Mouse (Mus musculus): ENCODE results near the gene Grtp1.

The Grtp1 gene

DNA sequence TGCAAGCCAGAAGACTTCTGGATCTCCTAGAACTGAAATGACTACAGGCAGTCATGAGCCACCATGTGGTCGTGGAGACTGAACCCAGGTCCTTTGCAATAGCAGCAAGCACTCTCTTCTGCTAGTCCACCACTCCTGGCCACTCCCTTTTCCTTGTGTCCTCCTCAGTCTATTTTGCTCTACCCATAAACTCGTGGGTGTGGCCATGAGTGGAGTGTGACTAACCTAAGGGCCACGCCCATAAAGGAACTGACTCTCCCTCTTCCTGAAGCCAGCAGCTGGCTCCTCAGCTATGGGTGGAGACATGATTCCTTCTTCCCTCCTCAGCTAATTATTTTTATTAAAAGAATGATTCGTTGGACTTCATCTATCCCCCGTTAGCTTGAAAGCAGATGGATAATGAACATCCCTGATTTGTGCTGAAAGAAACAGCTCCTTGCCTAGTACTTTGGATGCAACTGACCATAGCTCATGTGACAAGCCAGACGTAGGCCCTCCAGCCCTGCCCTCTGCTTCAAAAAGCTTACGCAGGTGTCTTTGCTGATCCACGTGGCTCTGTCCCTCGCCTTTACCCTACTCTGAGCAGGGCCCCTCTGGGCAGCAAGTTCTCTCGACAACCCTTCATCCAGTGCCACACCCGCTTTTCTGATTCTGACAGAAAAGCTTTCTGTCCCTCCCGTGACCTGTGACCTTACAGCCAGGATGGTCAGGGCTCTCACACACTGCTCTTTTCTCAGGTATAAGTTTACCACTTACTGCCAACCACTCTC lies 4.1 kb upstream of the Grtp1 start:
- no peak for DNase-seq (ENCODE audit: low read depth)

DNA sequence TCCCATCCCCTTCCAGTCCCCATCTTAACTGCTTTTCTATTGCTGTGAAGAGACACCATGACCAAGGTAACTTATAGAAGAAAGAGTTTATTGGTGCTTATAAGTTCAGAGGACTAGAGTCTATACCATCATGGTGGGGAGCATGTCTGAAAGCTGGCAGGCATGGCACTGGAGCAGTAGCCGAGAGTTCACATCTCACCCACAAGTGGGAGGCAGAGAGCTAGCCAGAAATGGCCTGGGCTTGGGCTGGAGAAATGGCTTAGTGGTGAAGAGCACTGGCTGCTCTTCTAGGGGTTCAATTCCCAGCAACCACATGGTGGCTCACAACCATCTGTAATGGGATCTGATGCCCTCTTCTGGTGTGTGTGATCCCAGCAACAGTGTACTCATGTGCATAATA lies 3.1 kb upstream of the Grtp1 start:
- DNase-seq (ENCODE audit: low read depth): peak; percentile 24

DNA sequence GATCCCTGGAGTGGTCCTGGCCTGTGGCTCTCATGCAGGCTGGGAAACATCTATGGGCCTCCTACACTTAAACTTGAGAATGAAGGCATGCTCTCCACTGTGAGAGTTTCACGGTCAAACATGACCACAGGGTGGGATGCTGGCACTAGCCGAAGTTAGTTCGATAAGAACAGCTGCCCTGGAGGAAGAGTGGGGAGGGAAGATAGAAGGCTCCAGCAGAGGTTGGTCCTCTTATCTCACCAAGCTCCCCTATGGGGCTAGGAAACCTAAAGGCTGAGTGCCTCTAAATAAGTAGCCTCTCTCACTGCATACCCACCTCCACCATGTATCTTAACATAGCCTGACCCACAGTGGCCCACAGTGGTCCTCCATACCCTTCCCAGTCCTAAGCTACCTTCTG lies 2.4 kb upstream of the Grtp1 start:
- DNase-seq (ENCODE audit: low read depth): no peak

DNA sequence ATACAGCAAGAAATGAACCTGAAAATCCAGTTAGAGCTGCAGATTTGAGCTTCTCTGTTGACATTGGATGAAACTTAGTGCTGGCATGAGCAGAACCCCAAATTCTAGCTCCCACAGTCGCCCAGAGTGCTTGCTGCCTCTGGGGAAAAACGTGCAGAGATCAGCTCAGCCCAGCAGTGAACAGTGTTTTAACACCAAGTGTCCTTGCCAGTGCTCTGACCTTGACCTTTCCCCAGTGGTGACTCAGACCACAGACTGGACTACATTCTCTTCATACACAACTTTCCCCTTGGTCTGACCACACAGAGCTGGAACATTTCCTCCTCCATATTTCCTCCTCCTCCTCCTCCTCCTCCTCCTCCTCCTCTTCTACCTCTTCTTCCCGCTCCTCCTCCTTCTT lies 1.6 kb upstream of the Grtp1 start:
- no peak for DNase-seq (ENCODE audit: low read depth)

DNA sequence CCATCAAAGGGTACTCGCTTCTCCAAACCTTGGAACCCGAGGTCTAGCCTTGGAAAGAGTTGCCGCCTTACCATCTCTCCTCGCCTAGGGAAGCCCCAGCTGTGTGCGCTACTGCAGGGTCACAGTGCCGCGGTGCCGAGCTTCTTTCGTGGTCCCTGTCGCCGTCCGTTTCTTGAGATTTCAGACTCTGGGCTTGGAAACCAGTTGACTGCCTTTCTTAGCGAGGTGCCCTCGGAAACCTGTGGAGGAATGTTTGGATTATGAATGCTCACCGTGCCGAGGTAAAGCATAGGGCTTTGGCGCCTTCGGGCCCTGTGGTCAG lies 554 bp upstream of the Grtp1 start:
- DNase-seq (ENCODE audit: low read depth): no peak

DNA sequence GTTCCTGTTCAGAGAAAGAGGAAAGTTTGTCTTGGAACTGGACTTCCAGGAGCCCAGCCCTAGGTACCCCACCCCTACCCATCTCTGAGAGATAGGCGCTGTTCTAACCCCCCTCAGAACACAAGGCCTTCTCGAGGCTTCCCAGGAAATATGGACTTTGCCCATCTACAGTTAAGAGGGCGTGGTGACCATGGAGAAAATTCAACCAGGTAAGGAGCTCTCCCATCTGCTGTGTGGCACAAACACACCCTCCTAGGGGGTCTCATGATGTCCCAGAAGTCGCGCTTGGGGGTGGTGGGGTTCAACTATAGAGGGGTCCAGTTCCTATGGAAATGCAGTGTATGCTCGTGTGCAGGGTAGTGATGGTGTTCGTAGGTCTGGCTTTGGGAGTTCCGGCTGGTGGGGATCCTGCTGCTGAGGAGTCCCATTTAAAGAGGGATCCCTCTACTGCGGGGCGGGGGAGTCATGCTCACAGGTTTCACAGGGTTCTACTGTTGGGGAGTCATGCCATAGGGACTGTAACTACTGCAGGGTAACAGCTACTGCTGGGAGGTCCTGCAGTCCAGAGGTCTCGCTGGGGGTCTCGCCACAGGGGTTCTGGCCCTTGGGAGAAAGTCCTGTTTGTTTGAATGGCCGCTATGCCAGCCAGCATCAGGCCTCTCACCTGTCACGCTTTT lies 897 bp downstream of the Grtp1 start:
- no peak for DNase-seq (ENCODE audit: low read depth)

DNA sequence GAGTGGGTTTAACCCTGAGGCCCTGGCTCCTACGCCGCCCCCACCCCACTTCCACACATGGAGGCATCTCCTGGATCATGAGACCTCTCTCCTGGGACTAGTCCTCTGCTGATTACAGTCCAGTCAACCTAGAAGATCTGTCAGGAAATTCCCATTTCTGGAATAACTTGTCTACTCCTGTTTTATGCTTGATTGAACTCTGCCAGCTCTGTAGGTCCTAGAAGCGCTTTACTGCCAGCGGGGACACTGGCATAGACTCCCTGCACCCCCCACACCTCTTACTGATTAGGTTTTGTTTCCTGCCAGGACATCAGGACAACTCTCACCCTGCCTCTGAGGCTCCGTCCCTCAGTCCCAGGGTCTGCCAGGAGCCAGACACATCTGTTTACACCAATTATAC lies 2.9 kb downstream of the Grtp1 start:
- DNase-seq (ENCODE audit: low read depth): no peak

DNA sequence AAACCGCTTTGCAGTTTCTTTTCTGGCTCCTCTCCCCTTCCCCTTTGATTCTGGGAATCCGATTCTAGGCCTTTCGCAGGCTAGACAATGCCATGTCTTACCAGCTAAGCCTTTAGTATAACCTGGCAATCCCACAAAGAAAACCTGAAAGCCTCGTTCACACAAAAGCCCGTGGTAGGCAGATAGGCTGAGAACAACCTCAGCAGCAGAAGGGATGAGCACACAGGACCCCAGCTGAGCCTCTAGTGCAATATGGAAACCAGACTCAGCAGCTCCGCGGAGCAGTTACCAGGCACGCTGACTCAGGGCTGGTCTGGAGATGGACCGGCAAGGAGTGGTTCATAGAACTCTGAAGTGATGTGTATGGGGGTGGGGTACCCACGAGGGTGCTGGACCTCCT lies 5.6 kb downstream of the Grtp1 start:
- DNase-seq (ENCODE audit: low read depth): no peak

DNA sequence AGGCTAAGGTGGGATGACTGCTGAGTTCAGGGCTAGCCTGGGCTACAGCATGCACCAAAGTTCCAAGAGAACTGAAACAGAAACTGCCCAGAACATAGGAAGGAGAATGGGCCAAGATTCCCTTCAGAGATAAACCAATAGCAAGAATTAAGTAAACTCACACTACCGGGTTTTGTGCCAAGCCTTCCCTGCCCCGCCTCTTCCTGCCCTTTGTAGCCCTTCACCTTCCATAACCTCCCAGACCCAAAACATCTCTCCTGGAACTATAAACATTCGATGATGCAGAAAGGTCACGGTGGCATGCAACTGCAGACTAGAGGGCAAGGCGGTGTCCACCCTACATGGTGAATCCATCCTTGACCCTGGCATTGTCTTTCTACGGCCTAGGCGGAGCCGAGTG lies 10.2 kb downstream of the Grtp1 start:
- no peak for DNase-seq (ENCODE audit: low read depth)

DNA sequence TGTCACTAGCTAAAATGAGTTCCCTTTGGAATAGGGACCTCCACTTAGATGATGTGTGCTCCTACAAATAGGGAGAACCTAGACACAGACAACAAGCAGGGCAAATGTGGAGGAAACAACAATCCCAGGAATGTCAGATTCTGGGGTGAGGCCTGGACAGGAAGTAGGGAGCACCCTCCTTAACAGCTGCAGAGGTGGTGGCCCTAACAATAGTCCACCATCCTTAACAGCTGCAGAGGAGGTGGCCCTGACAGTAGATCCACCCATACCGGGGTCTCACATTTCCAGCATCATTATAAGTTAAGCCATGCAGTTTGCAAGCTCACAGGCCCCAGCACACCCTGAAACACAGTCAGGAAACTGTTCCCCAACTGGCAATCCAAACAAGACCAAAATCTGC lies 11.6 kb downstream of the Grtp1 start:
- no peak for DNase-seq (ENCODE audit: low read depth)

DNA sequence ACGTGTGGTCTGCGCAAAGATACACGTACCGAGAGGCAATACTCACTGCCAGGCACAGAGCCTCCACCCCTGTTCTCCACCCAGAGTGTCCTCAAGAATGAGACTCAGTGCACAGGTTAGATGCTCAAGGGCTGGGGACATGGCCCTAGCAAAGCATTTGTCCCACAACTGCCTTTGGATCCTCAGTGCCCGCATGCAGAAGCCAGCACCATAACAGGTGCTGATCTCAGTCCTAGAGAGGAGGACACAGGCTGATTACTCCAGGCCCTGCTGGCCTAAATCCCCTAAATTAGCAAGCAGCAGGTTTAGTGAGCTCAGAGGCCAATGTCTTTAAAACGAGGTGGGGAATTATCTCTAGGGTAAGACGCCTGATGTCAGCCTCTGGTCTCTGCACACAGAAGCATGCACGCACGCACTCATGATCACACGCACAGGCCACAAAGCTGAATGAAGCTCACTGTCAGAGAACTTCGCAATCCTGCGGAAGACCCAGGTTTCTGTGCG lies 12.3 kb downstream of the Grtp1 start:
- DNase-seq (ENCODE audit: low read depth): no peak

DNA sequence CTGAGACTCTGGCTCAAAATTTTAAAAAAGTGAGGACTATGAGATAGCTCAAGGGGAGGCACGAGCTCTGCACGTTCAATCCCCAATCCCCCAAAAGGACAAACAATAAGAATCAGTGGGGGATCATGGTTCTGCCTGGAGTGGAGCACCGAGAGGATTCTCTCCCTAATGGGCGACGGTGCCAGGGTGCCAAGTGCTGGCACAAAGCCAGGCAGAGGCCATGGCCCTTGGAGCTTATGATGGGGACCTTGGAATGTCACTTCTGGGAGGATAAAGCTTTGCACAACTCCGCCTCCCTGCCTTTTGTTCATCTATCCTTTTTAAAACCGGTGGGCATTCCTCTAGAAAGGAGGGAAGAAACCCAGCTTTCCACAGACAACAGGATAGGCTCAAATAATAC lies 12.8 kb downstream of the Grtp1 start:
- no peak for DNase-seq (ENCODE audit: low read depth)

DNA sequence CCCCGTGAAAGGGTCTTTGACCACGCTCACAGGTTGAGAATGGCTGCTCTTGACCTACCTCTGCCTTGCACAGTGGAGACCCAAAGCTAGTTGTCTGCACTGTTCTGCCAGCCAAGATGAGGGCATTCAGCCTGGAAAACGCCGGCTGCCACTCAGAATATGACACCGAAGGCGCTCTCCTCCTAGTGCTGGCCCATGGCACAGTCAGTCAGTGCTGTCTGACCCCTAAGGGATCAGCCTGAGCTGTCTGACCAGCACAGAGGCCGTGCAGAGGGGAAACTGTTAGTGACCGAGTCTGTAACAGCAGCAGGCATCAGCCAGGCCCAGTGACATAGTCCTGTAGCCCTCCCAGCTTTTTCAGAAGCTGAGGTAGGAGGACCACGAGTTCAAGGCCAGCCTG lies 13.2 kb downstream of the Grtp1 start:
- DNase-seq (ENCODE audit: low read depth): no peak

DNA sequence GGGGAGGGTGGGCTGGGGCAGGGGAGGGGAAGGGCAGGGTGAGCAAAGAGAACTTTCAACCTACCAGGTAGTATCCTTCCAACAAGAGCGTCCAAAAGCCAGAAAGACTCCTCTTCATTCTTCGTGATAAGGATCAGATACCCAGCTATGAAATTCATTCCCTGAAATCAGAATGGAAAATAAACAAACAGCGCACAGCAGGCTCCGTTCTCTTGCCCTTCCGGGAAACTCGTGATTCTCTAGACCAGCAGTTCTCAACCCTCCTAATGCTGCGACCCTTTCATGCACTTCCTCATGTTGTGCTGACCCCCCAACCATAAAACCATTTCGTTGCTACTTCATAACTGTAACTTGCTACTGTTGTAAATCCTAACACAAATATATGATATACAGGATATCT lies 13.6 kb downstream of the Grtp1 start:
- no peak for DNase-seq (ENCODE audit: low read depth)

DNA sequence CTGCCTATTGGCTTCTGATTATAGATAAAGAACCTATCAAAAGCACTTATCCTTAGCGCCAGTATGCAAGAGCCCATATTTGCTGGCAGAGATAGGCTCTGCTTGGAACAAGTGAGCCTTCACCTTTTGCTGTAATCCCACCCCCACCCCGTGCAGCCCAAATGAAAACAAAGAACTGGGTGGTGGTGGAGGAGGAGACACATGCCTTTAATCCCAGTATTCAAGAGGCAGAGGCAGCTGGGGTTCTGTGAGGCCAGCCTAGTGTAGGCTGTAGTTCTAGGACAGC lies 18.8 kb downstream of the Grtp1 start:
- no peak for DNase-seq (ENCODE audit: low read depth)

DNA sequence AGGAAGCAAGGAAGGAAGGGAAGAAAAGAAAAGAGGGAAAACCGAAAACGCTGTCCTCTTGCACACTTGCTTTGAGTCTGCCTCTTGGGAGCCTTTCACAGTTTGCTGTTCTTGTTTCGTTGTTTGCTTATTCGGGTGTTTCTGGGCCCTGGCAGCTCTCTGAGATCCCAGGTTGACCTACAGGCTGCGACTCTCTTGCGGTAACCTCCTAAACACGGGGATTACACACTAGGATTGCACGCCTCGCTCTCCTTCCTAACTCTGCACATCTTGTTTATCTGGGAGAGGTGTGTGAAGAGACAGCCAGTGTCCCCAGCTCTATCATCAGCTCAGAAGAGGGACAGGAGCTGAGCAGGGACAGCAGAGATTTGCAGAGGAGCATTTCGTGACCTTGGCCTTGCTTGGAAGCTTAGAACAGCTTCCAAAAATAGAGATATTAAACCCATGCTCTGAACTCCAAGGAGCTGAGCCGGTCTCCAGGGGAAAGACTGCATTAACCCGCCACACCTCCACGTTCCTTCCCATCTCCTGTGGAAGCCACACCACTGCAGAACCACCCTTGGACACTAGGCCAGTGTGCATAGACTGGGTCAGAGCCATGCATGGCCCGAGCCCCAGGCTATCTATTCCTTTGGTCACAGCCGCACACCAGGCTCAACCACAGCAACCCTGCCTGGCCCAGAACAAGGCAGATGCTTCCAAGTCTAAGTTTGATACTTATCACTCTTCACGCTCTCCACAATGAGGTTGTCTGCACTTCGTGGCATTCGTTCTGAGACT lies 19.3 kb downstream of the Grtp1 start:
- no peak for DNase-seq (ENCODE audit: low read depth)

DNA sequence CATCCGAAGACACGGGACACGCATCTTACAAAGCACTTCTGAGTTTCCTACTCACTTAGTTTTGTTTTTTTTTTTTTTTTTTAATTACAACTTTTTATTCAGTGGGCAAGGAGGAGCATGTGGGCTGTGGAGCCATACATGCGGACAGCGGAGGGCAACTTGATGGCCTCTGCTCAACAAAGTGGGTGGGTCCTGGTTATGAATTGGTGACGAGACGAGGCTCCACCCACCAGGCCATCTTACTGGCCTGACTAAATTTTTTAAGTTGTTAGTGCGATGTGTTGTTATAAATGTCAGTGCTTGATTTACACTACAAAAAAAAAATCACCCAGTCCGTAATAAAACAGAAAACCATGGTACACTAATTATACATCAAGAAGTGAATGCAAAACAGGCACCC lies 20.0 kb downstream of the Grtp1 start:
- no peak for DNase-seq (ENCODE audit: low read depth)

DNA sequence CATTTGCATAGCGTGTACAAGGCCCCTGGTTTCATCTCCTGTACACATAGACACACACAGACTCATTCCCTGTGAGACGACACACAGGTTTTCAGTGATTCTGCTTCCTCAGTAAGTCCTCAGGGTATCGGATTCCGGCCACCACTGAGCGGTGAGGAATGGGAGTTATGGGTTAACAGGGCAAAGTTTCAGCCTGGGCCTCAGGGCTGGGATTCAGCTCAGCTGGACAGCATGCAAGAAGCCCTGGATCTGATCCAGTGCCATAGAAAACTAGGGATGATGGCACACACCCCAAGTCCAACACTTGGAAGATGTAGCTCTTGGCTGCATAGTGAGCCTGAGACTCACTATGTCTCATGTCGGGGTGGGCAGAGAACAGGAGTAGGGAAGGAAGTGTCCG lies 20.5 kb downstream of the Grtp1 start:
- no peak for DNase-seq (ENCODE audit: low read depth)

DNA sequence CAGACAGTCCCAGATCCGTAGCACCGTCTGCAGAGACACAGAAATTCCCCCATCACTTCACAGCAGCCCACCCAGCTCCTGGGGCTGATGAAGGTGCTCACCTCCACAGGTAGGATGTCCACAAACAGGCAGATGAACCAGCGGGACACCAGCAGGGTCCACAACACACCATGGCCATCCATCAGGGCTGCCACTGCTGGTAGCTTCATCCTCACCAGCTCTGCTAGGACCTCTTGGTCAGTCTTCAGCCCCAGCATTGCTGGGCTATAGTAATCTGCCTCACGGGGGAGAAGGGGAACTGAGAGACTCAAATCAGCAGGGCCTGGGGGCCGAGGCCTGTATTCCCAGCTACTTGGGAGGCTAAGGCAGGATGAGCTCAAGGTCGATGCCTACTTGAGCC lies 20.9 kb downstream of the Grtp1 start:
- DNase-seq (ENCODE audit: low read depth): no peak

DNA sequence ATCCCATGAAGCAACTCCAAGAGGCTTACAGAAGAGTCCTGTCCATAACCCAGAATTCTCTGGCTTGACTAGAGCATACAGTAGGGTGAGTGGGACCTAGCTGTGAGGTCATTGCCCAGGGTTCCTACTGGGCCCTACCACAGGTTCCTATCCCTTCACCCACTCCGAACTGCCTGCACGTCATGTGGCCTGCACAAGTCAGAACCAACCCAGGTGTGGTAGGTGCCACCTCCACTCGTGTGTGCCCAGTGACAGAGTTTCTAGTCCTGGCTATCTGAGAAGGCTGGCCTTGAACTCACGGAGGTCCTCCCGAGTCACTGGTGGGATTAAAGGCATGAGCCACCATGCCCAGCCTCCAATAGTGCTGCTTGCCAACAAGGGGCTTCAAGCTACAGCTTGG lies 22.3 kb downstream of the Grtp1 start:
- DNase-seq (ENCODE audit: low read depth): no peak

DNA sequence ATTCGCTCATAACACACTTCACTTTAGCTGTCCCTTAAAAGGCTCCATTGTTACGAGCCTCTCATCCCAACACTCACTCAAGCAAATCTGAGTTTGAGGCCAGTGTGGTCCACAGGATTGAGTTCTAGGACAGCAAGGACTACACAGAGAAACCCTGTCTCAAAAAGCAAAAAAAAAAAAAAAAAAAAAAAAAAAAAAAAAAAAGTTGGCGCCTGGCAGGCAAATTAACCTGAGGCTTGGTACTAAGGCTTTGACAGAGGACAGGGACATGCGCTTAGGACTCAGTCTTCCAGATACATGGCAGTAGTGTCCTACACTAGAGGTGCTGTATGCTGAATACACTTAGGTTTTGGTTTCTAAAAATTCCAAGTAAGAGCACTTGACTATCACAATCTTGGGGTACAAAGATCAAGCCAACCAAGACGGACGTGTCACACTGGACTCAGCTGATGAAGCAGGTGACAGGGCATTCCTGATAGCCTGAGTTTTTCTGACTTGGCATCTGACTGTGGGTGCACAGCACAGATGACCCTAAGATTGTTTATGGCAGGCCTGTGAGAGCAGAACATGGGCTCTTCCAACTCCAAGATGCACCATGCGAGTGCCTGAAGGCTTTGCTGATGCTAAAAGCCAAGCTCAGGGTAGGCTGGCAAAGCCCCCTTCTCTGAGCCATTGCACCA lies 23.1 kb downstream of the Grtp1 start:
- DNase-seq (ENCODE audit: low read depth): no peak

DNA sequence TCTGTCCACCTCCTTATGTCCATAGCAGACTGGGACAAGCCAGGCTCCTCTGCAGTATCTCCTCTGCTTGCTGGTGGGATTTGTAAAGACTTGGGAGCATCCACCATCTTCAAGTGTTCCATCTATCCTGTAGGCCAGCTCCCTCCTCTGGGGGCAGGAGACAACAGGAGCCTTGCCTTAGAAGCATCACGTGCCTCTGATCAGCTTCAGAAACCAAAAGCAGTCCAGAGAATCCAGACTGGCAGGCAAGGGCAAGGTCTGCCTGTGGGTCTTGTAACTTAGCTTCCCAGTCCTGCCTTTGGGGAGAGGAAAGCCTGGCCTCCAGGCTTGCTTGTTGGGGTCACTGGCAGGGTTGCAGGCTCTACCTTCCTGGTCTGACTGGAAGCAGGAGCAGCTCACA lies 24.8 kb downstream of the Grtp1 start:
- no peak for DNase-seq (ENCODE audit: low read depth)

DNA sequence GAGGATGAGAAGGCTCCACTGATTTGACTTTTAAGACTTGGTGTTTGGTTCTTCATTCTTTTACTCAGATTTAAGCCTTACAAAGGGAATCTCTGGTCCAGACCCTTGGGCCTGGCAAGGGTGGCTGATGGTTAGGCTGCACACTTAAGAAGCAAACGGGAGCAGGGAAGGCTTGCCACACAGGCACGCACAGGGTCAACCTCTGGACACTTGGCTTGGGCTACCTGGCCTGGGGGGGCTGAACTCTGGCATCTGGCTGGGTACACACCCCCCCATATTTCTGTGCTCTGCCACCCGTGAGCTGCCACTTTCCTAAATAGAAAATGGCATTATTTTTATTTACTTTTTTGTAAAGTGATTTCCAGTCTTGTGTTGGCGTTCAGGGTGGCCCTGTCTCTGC lies 25.6 kb downstream of the Grtp1 start:
- DNase-seq (ENCODE audit: low read depth): no peak
